Mouse (Mus musculus): ENCODE results near the gene Olfr1062. TPM values are rescaled to one million over a fixed set of nuclear protein-coding genes. Genes with fewer than 3 reads are reported as not detected.
"Not testable (repeated sequence)": the region's sequence is repeated elsewhere in the genome, so short reads cannot be mapped to it uniquely, and the experiment has no call there.

Olfr1062 gene
- total RNA-seq (2014; fragmentation: Nextera tagmentation) (not detected in 2 replicates), total RNA-seq (2017) (0.05 TPM in 1 of 2 replicates, not detected in the other), polyA plus RNA-seq (2012) (not detected in 2 replicates)

DNA sequence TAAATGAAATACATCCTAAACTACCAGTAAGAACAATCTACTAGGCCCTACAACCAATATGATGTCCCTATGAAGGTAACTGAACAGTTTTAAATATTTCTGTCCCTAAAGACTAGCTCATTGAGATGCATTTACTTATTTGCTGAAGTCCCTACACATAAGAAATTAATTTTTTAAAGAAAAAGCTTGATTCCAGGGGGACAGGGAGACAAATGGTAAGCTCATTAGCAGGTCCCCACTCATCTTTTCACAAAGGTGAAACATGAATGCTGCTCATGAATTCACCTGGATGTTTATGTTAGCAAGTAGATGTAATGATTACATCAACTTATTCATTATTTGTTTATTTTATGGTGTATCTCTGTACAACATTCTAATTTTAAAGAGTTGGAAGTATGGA lies at the start of gene Olfr1062:
Gene Olfr1062, minus strand, starts transcription at position 101 of the 400 bp plus-strand sequence.
- not testable (repeated sequence) for H3K27me3 ChIP-seq (ENCODE audit: insufficient read depth, low read length); DNase-seq (ENCODE audit: low spot score); H3K4me3 ChIP-seq (ENCODE audit: low read depth, low read length); H3K36me3 ChIP-seq (replicated peaks); H3K4me1 ChIP-seq (ENCODE audit: insufficient read depth, low read depth, low read length); H3K9me3 ChIP-seq (replicated peaks); ATAC-seq (ENCODE audit: extremely low read depth, insufficient number of reproducible peaks, low FRiP score, poor library complexity, severe bottlenecking)

- ATAC-seq (ENCODE audit: extremely low read depth, insufficient number of reproducible peaks, low FRiP score, poor library complexity, severe bottlenecking) (peak; percentile 68), DNase-seq (ENCODE audit: low spot score) (no peak)
- Histone ChIP-seq H3K9me3 (replicated peaks) (no peaks in the 10 kb centered on the region), H3K36me3 (replicated peaks) (no peaks in the 10 kb centered on the region), H3K4me1 (ENCODE audit: insufficient read depth, low read depth, low read length) (no peaks in the 10 kb centered on the region), H3K27me3 (ENCODE audit: insufficient read depth, low read length) (no peaks in the 10 kb centered on the region), H3K4me3 (ENCODE audit: low read depth, low read length) (no peak overlapping the region)
- TF ChIP-seq POLR2AphosphoS5 (IDR thresholded peaks at IDR 0.05; ENCODE audit: insufficient replicate concordance, low read depth, low read length) (no peak), GATA1 (IDR thresholded peaks at IDR 0.05; ENCODE audit: borderline replicate concordance, low read length) (no peak), CTCF (IDR thresholded peaks at IDR 0.05; ENCODE audit: low read depth, low read length) (peak; percentile 76)
These were observed 38.0 kb upstream of the Olfr1062 start for GRCm38 (mm10) chr2:86464442-86465109.

GRCm38 (mm10) chr2:86460434-86460833 lies 33.9 kb upstream of the Olfr1062 start:
- H3K4me1 ChIP-seq (ENCODE audit: insufficient read depth, low read depth, low read length), result no peaks in the 10 kb centered on the region
- no peaks in the 10 kb centered on the region for H3K9me3 ChIP-seq (replicated peaks)
- DNase-seq (ENCODE audit: low spot score) (no peak), ATAC-seq (ENCODE audit: extremely low read depth, insufficient number of reproducible peaks, low FRiP score, poor library complexity, severe bottlenecking) (no peak)
- TF ChIP-seq POLR2AphosphoS5 (IDR thresholded peaks at IDR 0.05; ENCODE audit: insufficient replicate concordance, low read depth, low read length) (no peak), TAL1 (conservative IDR thresholded peaks at IDR 0.05; ENCODE audit: low read depth, low read length) (no peak), CTCF (IDR thresholded peaks at IDR 0.05; ENCODE audit: low read depth, low read length) (no peak), GATA2 (IDR thresholded peaks at IDR 0.05; ENCODE audit: borderline replicate concordance, low read depth, low read length) (no peak)
- H3K27me3 ChIP-seq (ENCODE audit: insufficient read depth, low read length), result no peaks in the 10 kb centered on the region
- H3K4me3 ChIP-seq (ENCODE audit: low read depth, low read length), result no peak overlapping the region
- no peaks in the 10 kb centered on the region for H3K36me3 ChIP-seq (replicated peaks)

DNA sequence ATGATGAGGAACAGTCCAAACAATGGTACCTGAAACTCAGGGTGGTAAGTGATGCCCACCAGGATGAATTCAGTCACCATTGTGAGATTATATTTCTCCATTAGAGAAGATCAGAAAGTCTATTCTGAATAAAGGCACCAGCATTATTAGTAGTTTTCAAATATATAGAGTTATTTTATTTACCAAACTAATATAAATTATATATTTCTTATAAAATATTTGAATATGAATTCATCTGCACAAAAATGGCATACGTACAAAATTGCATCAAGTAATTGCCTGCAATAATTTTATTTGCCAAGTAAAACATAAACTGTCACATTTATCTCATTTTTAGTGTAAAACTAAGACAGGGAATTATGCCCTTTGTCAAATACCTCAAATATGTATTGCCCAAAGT lies 29.6 kb upstream of the Olfr1062 start, which contains the start of gene Olfr1066:
Gene Olfr1066, minus strand, starts transcription at position 101 of the 400 bp plus-strand sequence.
- TF ChIP-seq GATA2 (IDR thresholded peaks at IDR 0.05; ENCODE audit: borderline replicate concordance, low read depth, low read length) (no peak), CTCF (IDR thresholded peaks at IDR 0.05; ENCODE audit: low read depth, low read length) (no peak), POLR2AphosphoS5 (IDR thresholded peaks at IDR 0.05; ENCODE audit: insufficient replicate concordance, low read depth, low read length) (no peak), GATA1 (IDR thresholded peaks at IDR 0.05; ENCODE audit: borderline replicate concordance, low read length) (no peak)
- no peaks in the 10 kb centered on the region for H3K27me3 ChIP-seq (ENCODE audit: insufficient read depth, low read length)
- DNase-seq (ENCODE audit: low spot score), result no peak
- H3K4me3 ChIP-seq (ENCODE audit: low read depth, low read length), result no peak within 1 kb of the TSS
- no peak for ATAC-seq (ENCODE audit: extremely low read depth, insufficient number of reproducible peaks, low FRiP score, poor library complexity, severe bottlenecking)
- no peaks in the 10 kb centered on the region for H3K9me3 ChIP-seq (replicated peaks)
- H3K36me3 ChIP-seq (replicated peaks), result no peaks in the 10 kb centered on the region
- H3K4me1 ChIP-seq (ENCODE audit: insufficient read depth, low read depth, low read length), result no peaks in the 10 kb centered on the region

- not testable (repeated sequence) for ATAC-seq (ENCODE audit: extremely low read depth, insufficient number of reproducible peaks, low FRiP score, poor library complexity, severe bottlenecking); DNase-seq (ENCODE audit: low spot score); H3K4me1 ChIP-seq (ENCODE audit: insufficient read depth, low read depth, low read length); H3K36me3 ChIP-seq (replicated peaks); H3K9me3 ChIP-seq (replicated peaks); H3K27me3 ChIP-seq (ENCODE audit: insufficient read depth, low read length); H3K4me3 ChIP-seq (ENCODE audit: low read depth, low read length)
These were observed 23.9 kb upstream of the Olfr1062 start, which contains the start of gene Olfr1065 for GRCm38 (mm10) chr2:86450491-86450890. Gene Olfr1065 (minus strand): TSS chr2:86450591.

GRCm38 (mm10) chr2:86442101-86442500 lies 15.6 kb upstream of the Olfr1062 start:
- not testable (repeated sequence) for H3K4me1 ChIP-seq (ENCODE audit: insufficient read depth, low read depth, low read length); H3K36me3 ChIP-seq (replicated peaks); H3K4me3 ChIP-seq (ENCODE audit: low read depth, low read length); ATAC-seq (ENCODE audit: extremely low read depth, insufficient number of reproducible peaks, low FRiP score, poor library complexity, severe bottlenecking); DNase-seq (ENCODE audit: low spot score); H3K27me3 ChIP-seq (ENCODE audit: insufficient read depth, low read length); H3K9me3 ChIP-seq (replicated peaks)

- ATAC-seq (ENCODE audit: extremely low read depth, insufficient number of reproducible peaks, low FRiP score, poor library complexity, severe bottlenecking); DNase-seq (ENCODE audit: low spot score); H3K27me3 ChIP-seq (ENCODE audit: insufficient read depth, low read length); H3K4me3 ChIP-seq (ENCODE audit: low read depth, low read length); H3K9me3 ChIP-seq (replicated peaks); H3K36me3 ChIP-seq (replicated peaks); H3K4me1 ChIP-seq (ENCODE audit: insufficient read depth, low read depth, low read length): not testable (repeated sequence)
These were observed 2.0 kb upstream of the Olfr1062 start for GRCm38 (mm10) chr2:86428511-86428910.
